Mouse (Mus musculus): Measurements from ENCODE around the gene Olfr951. TPM values are rescaled to one million over a fixed set of nuclear protein-coding genes. Genes with fewer than 3 reads are reported as not detected.

Olfr951 gene
- polyA plus RNA-seq (2015; fragmentation: Nextera tagmentation; extraction: Ambion mirVana): not detected in 2 replicates

DNA sequence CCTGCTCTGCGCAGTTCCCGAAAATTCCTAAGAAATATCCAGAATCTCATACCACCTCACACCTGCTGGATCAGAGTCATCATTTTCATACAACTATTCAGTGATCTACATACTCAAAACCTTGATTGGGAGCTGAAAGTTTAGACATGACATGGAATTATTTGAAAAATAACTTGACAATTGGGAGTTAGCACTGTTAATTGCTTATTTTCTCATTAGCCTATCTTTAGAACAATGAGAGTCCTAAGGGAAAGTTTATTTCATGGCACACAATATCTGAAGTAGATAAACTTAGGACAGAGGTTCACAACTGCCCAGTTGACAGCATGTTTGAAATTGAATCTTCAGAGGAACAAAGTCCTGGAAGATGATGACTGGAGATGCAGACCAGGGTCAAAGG lies at the start of gene Olfr951:
TSS of gene Olfr951 (plus strand) at position 301 of the 400 bp plus-strand sequence.
- Histone ChIP-seq H3K36me3 (no peaks in the 10 kb centered on the region), H3K4me1 (no peaks in the 10 kb centered on the region), H3K27ac (no peak within 1 kb of the TSS), H3K4me3 (no peak within 1 kb of the TSS), H3K9ac (no peak within 1 kb of the TSS), H3K4me2 (no peak within 1 kb of the TSS), H3K27me3 (no peaks in the 10 kb centered on the region), H3K9me3 (no peaks in the 10 kb centered on the region)
- ATAC-seq (ENCODE audit: insufficient number of reproducible peaks, insufficient read depth, low FRiP score, low TSS enrichment, low read depth): no peak
- 90% methylated on average over 2 of the region's 2 CpGs for WGBS

DNA sequence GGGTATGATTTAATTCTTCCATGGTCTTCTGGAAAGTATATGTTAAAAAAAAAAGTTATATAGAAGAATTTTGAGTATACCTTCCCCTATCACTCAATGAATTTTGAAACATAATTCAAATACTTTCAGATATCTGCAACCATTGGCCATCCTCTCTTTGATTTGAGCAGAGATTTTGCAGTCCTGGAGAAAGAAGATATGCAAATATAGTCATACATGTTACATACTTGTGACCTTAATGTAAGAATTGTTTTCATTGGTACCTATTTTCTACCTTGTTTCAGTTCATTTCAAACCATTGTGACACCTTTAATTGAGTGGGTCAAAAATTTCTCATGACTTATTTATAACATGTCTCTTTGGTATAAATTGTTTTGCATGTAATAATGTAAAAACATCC lies 39.8 kb downstream of the Olfr951 start, which contains the start of gene Olfr952:
TSS of gene Olfr952 (minus strand) at position 101 of the 400 bp plus-strand sequence.
- Histone ChIP-seq H3K4me1 (no peaks in the 10 kb centered on the region), H3K4me2 (no peak within 1 kb of the TSS), H3K9ac (no peak within 1 kb of the TSS), H3K27me3 (no peaks in the 10 kb centered on the region), H3K9me3 (no peaks in the 10 kb centered on the region), H3K4me3 (no peak within 1 kb of the TSS), H3K27ac (no peak within 1 kb of the TSS), H3K36me3 (no peaks in the 10 kb centered on the region)
- ATAC-seq (ENCODE audit: insufficient number of reproducible peaks, insufficient read depth, low FRiP score, low TSS enrichment, low read depth): no peak

Other genes starting within 250 kb of the Olfr951 start
- gene Olfr943, start 221.1 kb upstream of the Olfr951 start, polyA plus RNA-seq (2015; fragmentation: Nextera tagmentation; extraction: Ambion mirVana): not detected in 2 replicates
- gene Olfr944, start 185.5 kb upstream of the Olfr951 start, polyA plus RNA-seq (2015; fragmentation: Nextera tagmentation; extraction: Ambion mirVana): not detected in 2 replicates
- gene Olfr1537, start 137.4 kb upstream of the Olfr951 start, polyA plus RNA-seq (2015; fragmentation: Nextera tagmentation; extraction: Ambion mirVana): not detected in 2 replicates
- gene Olfr945, start 110.6 kb upstream of the Olfr951 start, polyA plus RNA-seq (2015; fragmentation: Nextera tagmentation; extraction: Ambion mirVana): not detected in 2 replicates
- gene Olfr948, start 61.4 kb upstream of the Olfr951 start, polyA plus RNA-seq (2015; fragmentation: Nextera tagmentation; extraction: Ambion mirVana): not detected in 2 replicates
- gene Olfr952, start 39.7 kb downstream of the Olfr951 start, polyA plus RNA-seq (2015; fragmentation: Nextera tagmentation; extraction: Ambion mirVana): not detected in 2 replicates
- gene Olfr954, start 69.3 kb downstream of the Olfr951 start, polyA plus RNA-seq (2015; fragmentation: Nextera tagmentation; extraction: Ambion mirVana): not detected in 2 replicates
- not detected in 2 replicates for gene Olfr955, start 84.5 kb downstream of the Olfr951 start, polyA plus RNA-seq (2015; fragmentation: Nextera tagmentation; extraction: Ambion mirVana)
- gene Olfr44, start 106.6 kb downstream of the Olfr951 start, polyA plus RNA-seq (2015; fragmentation: Nextera tagmentation; extraction: Ambion mirVana): not detected in 2 replicates
- gene Olfr957, start 128.4 kb downstream of the Olfr951 start, polyA plus RNA-seq (2015; fragmentation: Nextera tagmentation; extraction: Ambion mirVana): 0.39 TPM in 1 of 2 replicates, not detected in the other
- gene Olfr958, start 166.6 kb downstream of the Olfr951 start, polyA plus RNA-seq (2015; fragmentation: Nextera tagmentation; extraction: Ambion mirVana): not detected in 2 replicates
- gene Olfr959, start 188.2 kb downstream of the Olfr951 start, polyA plus RNA-seq (2015; fragmentation: Nextera tagmentation; extraction: Ambion mirVana): 0.06 TPM in 1 of 2 replicates, not detected in the other
- gene AW551984, start 217.0 kb downstream of the Olfr951 start, polyA plus RNA-seq (2015; fragmentation: Nextera tagmentation; extraction: Ambion mirVana): 50.9 and 54.9 TPM in 2 replicates
- not detected in 2 replicates for gene Olfr148, start 223.2 kb downstream of the Olfr951 start, polyA plus RNA-seq (2015; fragmentation: Nextera tagmentation; extraction: Ambion mirVana)
- not detected in 2 replicates for gene Olfr960, start 234.0 kb downstream of the Olfr951 start, polyA plus RNA-seq (2015; fragmentation: Nextera tagmentation; extraction: Ambion mirVana)

Data from embryonic facial prominence, embryonic 13.5 days (tissue).